Mouse (Mus musculus) CH12.LX (cell line): ENCODE measurements at regions not wholly inside any gene's neighbourhood (a gene's known extent, or its start where the extent isn't known, plus 50 kb on each side); places are given as distances from the start of the nearest gene placed in this dataset.

Experiments used
- DNase-seq: peaks from one replicate; pipeline ENCODE4 v3.0.0-alpha.2; 2013; ENCODE audit errors: extremely low read depth
- H3K27ac ChIP-seq: 2 replicates; pipeline ENCODE4 v1.5.1; 2012; ENCODE audit warnings: low read depth, mild to moderate bottlenecking, control low read depth, moderate library complexity; ENCODE audit not compliant: insufficient read depth
- H3K27me3 ChIP-seq: replicated peaks from 2 replicates; pipeline ENCODE3; 2012; ENCODE audit warnings: inconsistent platforms
- H3K36me3 ChIP-seq, 2 experiments: replicated peaks in 1 of 2; 2 replicates each; pipeline versions ENCODE3 to v1.6.1; 2012; ENCODE audit warnings: inconsistent platforms in 1 of 2, low read length in 1 of 2, mild to moderate bottlenecking in 1 of 2, mixed read lengths in 1 of 2, moderate library complexity in 1 of 2; ENCODE audit not compliant: control insufficient read depth in 1 of 2, insufficient read depth in 1 of 2
- H3K4me1 ChIP-seq, 2 experiments: 2 replicates each; pipeline ENCODE4 v1.6.1; 2012; ENCODE audit warnings: inconsistent platforms in 1 of 2, moderate library complexity in 1 of 2; ENCODE audit not compliant: insufficient read depth in 2 of 2, control insufficient read depth in 1 of 2
- H3K4me2 ChIP-seq: 2 replicates; pipeline ENCODE4 v1.6.1; 2012; ENCODE audit warnings: low read depth, mild to moderate bottlenecking, control low read depth; ENCODE audit not compliant: poor library complexity, insufficient read depth, severe bottlenecking
- H3K4me3 ChIP-seq, 3 experiments: fragments of 150-350 bp in 1 of 3; sonication (generic) in 1 of 3; replicated peaks in 1 of 3; 2 replicates each; pipeline versions ENCODE3 to v1.5.1; 2011 to 2012; ENCODE audit warnings: low read depth in 2 of 3, low read length in 2 of 3, mild to moderate bottlenecking in 2 of 3, moderate library complexity in 2 of 3, control low read depth in 1 of 3, improper control_type of control experiment in 1 of 3, inconsistent platforms in 1 of 3, mixed read lengths in 1 of 3; ENCODE audit not compliant: poor library complexity in 1 of 3
- H3K79me2 ChIP-seq: replicated peaks from 2 replicates; pipeline ENCODE4 v1.6.1; 2012; ENCODE audit warnings: mild to moderate bottlenecking, moderate library complexity; ENCODE audit not compliant: control insufficient read depth, poor library complexity, insufficient read depth, severe bottlenecking; ENCODE audit errors: extremely low read depth
- H3K9ac ChIP-seq: 2 replicates; pipeline ENCODE4 v1.6.1; 2012; ENCODE audit warnings: low read depth, mild to moderate bottlenecking, control low read depth, moderate library complexity; ENCODE audit not compliant: insufficient read depth
- H3K9me3 ChIP-seq: replicated peaks from 2 replicates; pipeline ENCODE3; 2012; ENCODE audit warnings: low read length, inconsistent platforms, mixed read lengths
- CHD2 ChIP-seq: IDR thresholded peaks from 2 replicates; pipeline ENCODE4 v1.6.1; 2011; ENCODE audit warnings: low read length, improper control_type of control experiment
- CTCF ChIP-seq, 2 experiments: IDR thresholded peaks in 1 of 2; conservative IDR thresholded peaks in 1 of 2; 2 replicates each; pipeline ENCODE4 v1.5.1; 2011 to 2012; ENCODE audit warnings: low read depth in 2 of 2, low read length in 2 of 2, improper control_type of control experiment in 1 of 2, inconsistent platforms in 1 of 2, mild to moderate bottlenecking in 1 of 2, moderate library complexity in 1 of 2
- HCFC1 ChIP-seq: IDR thresholded peaks from 2 replicates; pipeline ENCODE4 v1.6.1; 2012; ENCODE audit warnings: low read depth, mild to moderate bottlenecking, inconsistent platforms, low read length, improper control_type of control experiment
- JUN ChIP-seq: IDR thresholded peaks from 2 replicates; pipeline ENCODE4 v1.6.1; 2011; ENCODE audit warnings: low read depth, mild to moderate bottlenecking, low read length, improper control_type of control experiment, moderate library complexity; ENCODE audit not compliant: insufficient read depth
- JUND ChIP-seq: conservative IDR thresholded peaks from 2 replicates; pipeline ENCODE4 v1.6.1; 2011; ENCODE audit warnings: low read depth, low read length, improper control_type of control experiment
- MAX ChIP-seq: IDR thresholded peaks from 2 replicates; pipeline ENCODE4 v1.6.1; 2011; ENCODE audit warnings: low read length, improper control_type of control experiment
- MAZ ChIP-seq: IDR thresholded peaks from 2 replicates; pipeline ENCODE4 v1.6.1; 2012; ENCODE audit warnings: low read depth, mild to moderate bottlenecking, inconsistent platforms, low read length, improper control_type of control experiment, moderate library complexity
- MXI1 ChIP-seq: IDR thresholded peaks from 2 replicates; pipeline ENCODE4 v1.6.1; 2011; ENCODE audit warnings: mild to moderate bottlenecking, low read depth, low read length, improper control_type of control experiment
- NELFE ChIP-seq: IDR thresholded peaks from 2 replicates; pipeline ENCODE4 v1.6.1; 2011; ENCODE audit warnings: low read depth, low read length, improper control_type of control experiment
- PAX5 ChIP-seq: IDR thresholded peaks from 2 replicates; pipeline ENCODE4 v1.6.1; 2012; ENCODE audit warnings: low read length, inconsistent platforms, mixed read lengths
- POLR2A ChIP-seq: IDR thresholded peaks from 2 replicates; pipeline ENCODE4 v1.6.1; 2011; ENCODE audit warnings: low read depth, mild to moderate bottlenecking, improper control_type of control experiment, low read length
- RAD21 ChIP-seq: IDR thresholded peaks from 2 replicates; pipeline ENCODE4 v1.6.1; 2011; ENCODE audit warnings: low read depth, mild to moderate bottlenecking, low read length, improper control_type of control experiment, moderate library complexity
- SMC3 ChIP-seq: IDR thresholded peaks from 2 replicates; pipeline ENCODE4 v1.6.1; 2011; ENCODE audit warnings: low read depth, low read length, improper control_type of control experiment
- TCF12 ChIP-seq: IDR thresholded peaks from 2 replicates; pipeline ENCODE4 v1.6.1; 2014; ENCODE audit warnings: low read depth, mild to moderate bottlenecking, inconsistent platforms, low read length, improper control_type of control experiment
- USF2 ChIP-seq: conservative IDR thresholded peaks from 2 replicates; pipeline ENCODE4 v1.6.1; 2011; ENCODE audit warnings: low read depth, low read length, improper control_type of control experiment
- ZC3H11A ChIP-seq: IDR thresholded peaks from 2 replicates; pipeline ENCODE4 v1.6.1; 2012; ENCODE audit warnings: low read depth, mild to moderate bottlenecking, inconsistent platforms, low read length, improper control_type of control experiment
- dilution Hi-C: fragments of 300-500 bp; cut with MboI; formaldehyde crosslinking; loops from 2 replicates; pipeline ENCODE4 v1.14.3; 2020; ENCODE audit warnings: low sequenced_read_pairs; ENCODE audit not compliant: extremely low pct_unique_long_range_greater_than_20kb, extremely low pct_ligation_motif_present
- in situ Hi-C: fragments of 300-500 bp; cut with MboI; formaldehyde crosslinking; loops from 3 replicates; pipeline ENCODE4 v1.14.3; 2019; ENCODE audit warnings: low sequenced_read_pairs, low pct_ligation_motif_present, low pct_unique_long_range_greater_than_20kb, mixed read lengths

DNA sequence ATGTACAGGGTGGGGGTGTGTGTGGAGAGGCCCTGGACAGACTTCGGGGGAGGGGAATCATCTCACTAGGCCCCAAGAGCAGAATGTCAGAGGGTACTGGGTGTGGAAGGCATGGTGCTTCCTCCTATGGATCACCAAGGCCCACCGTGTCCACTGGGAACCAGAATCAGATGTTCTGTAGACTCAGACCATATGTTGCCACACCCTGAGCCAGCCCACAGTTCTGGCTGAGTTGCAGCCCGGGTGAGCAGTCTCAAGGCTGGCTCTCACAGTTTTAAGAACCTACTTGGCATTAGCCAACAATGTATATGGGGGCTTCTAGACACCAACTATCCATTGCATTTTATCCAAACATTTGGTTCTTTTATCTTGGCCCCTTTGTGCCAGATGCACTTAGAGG is 67.5 kb downstream of the Ackr3 start:
- in situ Hi-C loops = no loop called here
- no peak overlapping the region for H3K9ac ChIP-seq
- peaks cover 5% of the 10 kb centered on the region for H3K27me3 ChIP-seq
- H3K4me3 ChIP-seq = no peak overlapping the region
- no peaks in the 10 kb centered on the region for H3K4me1 ChIP-seq
- H3K4me2 ChIP-seq = no peak overlapping the region
- TF ChIP-seq MAZ (no peak), ZC3H11A (no peak), TCF12 (no peak), CTCF (conservative IDR thresholded peaks at IDR 0.05 in 1 of 2, IDR thresholded peaks at IDR 0.05 in 1 of 2; ENCODE audit: low read depth in 2 of 2, low read length in 2 of 2) (no peak), NELFE (no peak), PAX5 (no peak), MAX (no peak), POLR2A (no peak), SMC3 (no peak), MXI1 (no peak), USF2 (no peak), HCFC1 (no peak), RAD21 (no peak), JUND (no peak), CHD2 (no peak), JUN (no peak)
- no peaks in the 10 kb centered on the region for H3K36me3 ChIP-seq
- dilution Hi-C loops = no loop called here
- no peak for DNase-seq
- no peaks in the 10 kb centered on the region for H3K79me2 ChIP-seq
- H3K9me3 ChIP-seq = peaks cover 7% of the 10 kb centered on the region
- no peak overlapping the region for H3K27ac ChIP-seq

DNA sequence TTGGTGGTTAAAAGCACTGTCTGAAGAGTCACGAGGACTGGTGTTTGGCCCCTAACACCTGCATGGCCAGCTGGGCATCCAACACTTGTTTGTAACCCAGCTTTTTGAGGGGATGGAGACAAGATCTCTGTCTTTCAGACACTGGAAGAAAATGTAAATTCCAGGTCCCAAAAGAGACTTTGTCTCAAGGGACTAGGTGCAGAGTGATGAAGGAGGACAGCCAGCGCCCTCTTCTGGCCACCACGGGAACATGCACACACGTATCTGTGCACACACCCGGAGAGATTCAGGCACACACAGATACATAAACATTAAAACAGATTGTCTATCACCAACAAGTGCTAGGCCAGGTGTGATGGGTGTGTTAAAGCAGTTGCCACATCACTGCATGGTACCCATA is 68.6 kb downstream of the Ackr3 start:
- H3K27ac ChIP-seq = no peak overlapping the region
- H3K9me3 ChIP-seq = peaks cover 7% of the 10 kb centered on the region
- no peaks in the 10 kb centered on the region for H3K79me2 ChIP-seq
- H3K9ac ChIP-seq = no peak overlapping the region
- dilution Hi-C loops (no loop called here), in situ Hi-C loops (no loop called here)
- no peak for DNase-seq
- H3K36me3 ChIP-seq = no peaks in the 10 kb centered on the region
- H3K27me3 ChIP-seq = no peaks in the 10 kb centered on the region
- TF ChIP-seq RAD21 = peak; percentile 3
- peak; percentile 15 to 47; a peak in 2 of 4 replicates for TF ChIP-seq CTCF (conservative IDR thresholded peaks at IDR 0.05 in 1 of 2, IDR thresholded peaks at IDR 0.05 in 1 of 2; ENCODE audit: low read depth in 2 of 2, low read length in 2 of 2)
- no peak for TF ChIP-seq JUN
- no peak for TF ChIP-seq TCF12
- TF ChIP-seq SMC3 = peak; percentile 26
- no peak overlapping the region for H3K4me3 ChIP-seq
- 0 out of 4 replicates have a peak, but pooled peaks cover 0 to 2% of the 10 kb centered on the region in 2 experiments for H3K4me1 ChIP-seq
- H3K4me2 ChIP-seq = no peak overlapping the region
